Mouse (Mus musculus): ENCODE measurements at regions not wholly inside any gene's neighbourhood (a gene's known extent, or its start where the extent isn't known, plus 50 kb on each side); places are given as distances from the start of the nearest gene placed in this dataset.

GRCm38 (mm10) chr1:169338461-169338860 lies 192.8 kb downstream of the Nuf2 start:
- DNase-seq (ENCODE audit: low read depth, low spot score) = no peak

GRCm38 (mm10) chr1:169332165-169332564 lies 199.1 kb downstream of the Nuf2 start:
- no peak for DNase-seq (ENCODE audit: low read depth, low spot score)

GRCm38 (mm10) chr1:169313241-169313640 lies 218.0 kb downstream of the Nuf2 start:
- DNase-seq (ENCODE audit: low read depth, low spot score) = peak; percentile 4

DNA sequence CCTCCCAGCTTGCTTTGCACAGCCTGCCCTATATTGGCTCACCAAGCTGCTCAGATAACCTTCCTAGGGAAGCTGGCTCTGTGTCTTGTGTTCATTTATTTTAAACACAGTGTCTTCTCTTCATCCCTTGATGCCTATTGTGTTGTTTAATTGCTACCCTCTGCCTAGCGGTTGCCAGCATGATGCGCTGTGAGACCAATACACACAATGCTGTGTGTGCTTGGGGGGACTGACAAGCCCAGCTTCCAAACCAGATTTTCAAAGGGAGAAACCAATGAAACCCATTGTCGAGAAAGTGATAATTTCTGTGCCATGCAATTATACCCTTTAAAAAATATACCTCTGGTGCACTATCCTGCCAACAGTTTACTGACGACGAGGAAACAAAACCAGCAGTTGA lies 247.8 kb downstream of the Nuf2 start:
- DNase-seq (ENCODE audit: low read depth, low spot score) = no peak

- DNase-seq (ENCODE audit: low read depth, low spot score) = no peak
Observed at GRCm38 (mm10) chr1:169270750-169271149, 260.5 kb downstream of the Nuf2 start.

DNA sequence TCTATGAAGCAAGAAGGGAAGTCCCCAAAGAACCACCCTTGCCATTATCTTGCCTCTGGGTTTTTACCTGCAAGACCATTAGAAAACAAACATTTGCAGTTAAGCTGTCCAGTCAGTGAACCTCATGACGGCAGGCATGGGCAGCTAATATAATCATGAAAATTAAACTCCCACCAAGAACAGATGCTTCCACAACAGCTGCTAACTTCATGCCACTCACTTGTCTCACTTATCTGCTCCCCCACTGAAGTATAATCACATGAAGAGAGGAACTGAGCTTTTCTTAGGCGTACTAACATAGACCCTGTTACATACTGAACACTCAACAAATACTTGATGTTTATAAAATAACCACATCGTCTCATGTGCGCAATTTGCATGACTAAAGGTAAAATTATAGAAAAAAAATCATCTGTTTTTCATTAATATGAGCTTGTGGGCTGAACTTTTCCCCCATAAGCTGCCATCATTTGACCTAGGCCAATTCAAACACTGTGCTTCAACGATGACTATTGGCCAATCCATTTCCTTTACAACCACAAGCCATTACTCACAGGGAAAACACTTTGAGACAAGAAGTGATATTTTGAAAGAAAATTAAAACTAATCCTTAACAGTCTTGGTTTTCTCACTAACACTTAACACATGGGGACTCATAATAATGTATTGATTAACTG lies 267.1 kb downstream of the Nuf2 start:
- no peak for DNase-seq (ENCODE audit: low read depth, low spot score)

- no peak for DNase-seq (ENCODE audit: low read depth, low spot score)
Observed at GRCm38 (mm10) chr1:169254250-169254937, 276.9 kb downstream of the Nuf2 start.

- no peak for DNase-seq (ENCODE audit: low read depth, low spot score)
Observed at GRCm38 (mm10) chr1:169252189-169252588, 279.1 kb downstream of the Nuf2 start.

DNA sequence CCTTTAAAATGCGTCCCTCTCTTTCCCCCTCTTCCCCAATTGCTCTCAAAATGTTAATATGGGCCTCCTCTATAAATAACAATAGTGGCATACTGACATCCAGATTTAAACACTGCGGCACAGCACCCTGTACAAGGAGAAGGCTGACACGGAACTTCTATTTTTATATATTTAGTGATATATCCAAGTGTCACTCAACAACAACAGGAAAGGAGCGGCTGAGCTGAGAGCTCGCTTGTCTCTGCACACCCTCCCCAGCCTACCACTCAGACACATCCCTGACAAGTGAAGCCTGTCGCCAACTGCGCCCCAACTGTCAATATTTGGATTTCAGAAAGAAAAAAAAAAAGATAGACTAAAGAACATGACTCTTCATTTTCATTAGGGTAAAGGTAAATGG lies 282.2 kb downstream of the Nuf2 start:
- DNase-seq (ENCODE audit: low read depth, low spot score) = no peak

DNA sequence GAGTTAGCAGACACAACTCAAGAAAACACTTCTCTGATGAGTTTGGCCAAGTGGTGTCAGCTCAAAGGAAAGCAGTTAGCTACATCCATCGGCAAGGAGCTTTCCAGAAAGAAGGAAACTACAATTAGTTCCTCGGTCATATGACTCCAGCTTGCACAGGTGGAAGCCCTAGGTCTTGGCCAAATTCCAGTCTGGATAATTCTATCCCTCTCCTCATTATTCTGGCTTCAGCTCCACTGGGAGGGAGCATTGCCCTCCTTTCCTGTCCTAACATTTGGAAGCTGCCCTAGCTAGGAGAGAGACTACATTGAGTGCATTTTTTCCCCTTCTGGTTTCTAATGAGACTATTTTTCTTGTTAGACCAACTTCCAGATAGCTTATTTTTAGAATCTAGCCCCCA lies 290.9 kb downstream of the Nuf2 start:
- DNase-seq (ENCODE audit: low read depth, low spot score) = no peak

GRCm38 (mm10) chr1:169238671-169239090 lies 292.6 kb downstream of the Nuf2 start:
- DNase-seq (ENCODE audit: low read depth, low spot score) = no peak

DNA sequence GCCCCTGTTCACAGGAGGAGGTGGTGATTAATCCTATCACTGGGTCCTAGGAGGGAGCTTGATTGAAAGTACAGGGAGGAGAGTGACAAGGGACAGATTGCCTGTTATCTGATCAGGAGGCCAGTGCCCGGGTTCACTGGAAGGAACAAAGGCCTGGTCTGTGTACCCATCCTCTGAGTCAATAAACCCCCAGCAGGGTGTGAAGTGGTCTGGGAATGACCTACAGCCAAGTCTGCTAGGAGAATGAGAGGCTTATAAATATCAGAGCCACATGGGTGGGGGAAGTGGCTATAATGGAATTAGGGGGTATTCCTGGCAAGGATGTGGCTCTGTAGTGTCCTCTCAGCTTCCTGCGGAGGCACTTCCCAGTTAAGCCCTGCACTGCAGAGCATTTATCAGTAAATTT lies 296.0 kb downstream of the Nuf2 start:
- DNase-seq (ENCODE audit: low read depth, low spot score) = no peak

DNA sequence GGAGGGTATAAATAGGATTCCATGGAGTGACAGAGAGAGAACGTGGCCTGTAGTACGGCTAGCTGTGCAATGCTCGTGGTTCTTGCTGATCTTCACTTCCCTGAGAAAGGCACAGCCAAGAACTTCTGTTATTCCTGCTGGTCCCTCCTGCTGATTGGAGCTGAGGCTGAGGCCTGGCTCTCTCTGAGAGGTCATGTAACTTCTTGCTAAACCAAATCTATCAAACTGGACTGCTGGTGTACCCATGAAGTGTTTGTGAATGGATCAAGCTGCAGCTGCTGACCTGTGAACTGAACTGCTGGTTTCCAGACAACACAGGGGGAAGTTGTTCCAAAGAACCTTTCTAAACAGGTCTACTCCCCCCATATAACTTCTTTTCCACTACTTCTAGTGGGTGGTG lies 297.9 kb downstream of the Nuf2 start:
- DNase-seq (ENCODE audit: low read depth, low spot score) = no peak

DNA sequence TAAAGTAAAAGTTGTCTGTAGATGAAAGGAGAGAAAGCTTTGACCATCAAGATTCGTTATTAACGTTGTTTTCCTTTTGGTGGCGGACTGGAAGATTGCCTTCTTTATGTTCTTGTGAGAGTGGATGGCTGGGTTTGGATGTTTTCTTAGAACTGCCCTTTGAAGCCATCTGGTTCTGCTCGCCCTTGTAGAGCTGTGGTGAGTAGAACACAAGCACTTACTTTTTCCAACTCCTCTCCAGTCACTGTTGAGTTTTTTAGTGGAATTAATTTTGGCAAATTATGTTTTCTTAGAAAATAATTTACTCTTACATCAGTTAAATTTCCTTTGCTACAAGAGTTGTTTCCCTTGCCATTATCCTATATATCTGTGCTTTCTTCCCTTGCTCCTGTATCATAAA lies 301.2 kb downstream of the Nuf2 start:
- DNase-seq (ENCODE audit: low read depth, low spot score) = no peak

DNA sequence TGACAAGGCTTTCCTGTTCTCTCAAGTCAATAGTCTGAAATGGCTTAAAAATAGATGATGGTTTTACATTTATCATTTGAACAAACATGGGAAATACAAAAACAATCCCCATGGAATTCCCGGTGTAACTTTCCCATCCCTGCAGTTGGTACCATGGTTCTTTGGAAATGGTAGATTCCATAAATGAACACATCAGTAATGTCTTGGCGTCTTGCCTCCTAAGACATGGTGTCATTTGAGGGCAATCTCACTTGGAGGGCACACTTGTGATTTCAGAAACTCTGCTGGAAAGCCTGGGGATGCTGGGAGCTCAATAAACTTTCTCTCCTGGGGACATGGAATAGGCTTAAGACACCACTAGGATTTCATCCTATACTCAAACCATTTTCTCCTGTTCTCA lies 306.8 kb downstream of the Nuf2 start:
- DNase-seq (ENCODE audit: low read depth, low spot score) = no peak

- DNase-seq (ENCODE audit: low read depth, low spot score) = peak; percentile 37
Observed at GRCm38 (mm10) chr1:169187658-169188057, 343.6 kb downstream of the Nuf2 start.

- DNase-seq (ENCODE audit: low read depth, low spot score) = no peak
Observed at GRCm38 (mm10) chr1:169170405-169170804, 360.9 kb downstream of the Nuf2 start.

- no peak for DNase-seq (ENCODE audit: low read depth, low spot score)
Observed at GRCm38 (mm10) chr1:169168033-169168432, 363.2 kb downstream of the Nuf2 start.

- no peak for DNase-seq (ENCODE audit: low read depth, low spot score)
Observed at GRCm38 (mm10) chr1:169166041-169166850, 365.0 kb downstream of the Nuf2 start.

DNA sequence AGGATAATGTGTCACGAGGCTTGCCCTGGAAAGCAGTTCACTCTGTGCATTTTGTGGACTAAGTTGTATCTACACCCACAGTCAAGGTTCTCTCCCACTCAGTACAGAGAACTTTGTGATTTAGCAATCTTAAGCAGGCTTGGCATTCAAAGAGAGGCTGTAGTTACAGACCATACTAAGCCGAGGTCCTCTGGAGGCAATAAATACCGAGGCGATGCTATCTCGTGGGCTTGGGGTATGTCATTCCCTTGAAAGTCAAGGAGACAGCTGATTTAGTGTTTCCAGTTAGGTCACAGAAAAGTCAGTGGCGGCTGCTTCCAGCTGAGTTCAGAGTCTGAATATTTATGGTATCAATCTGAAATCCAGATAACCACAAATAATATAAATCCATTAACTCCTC lies 370.4 kb downstream of the Nuf2 start:
- no peak for DNase-seq (ENCODE audit: low read depth, low spot score)

- no peak for DNase-seq (ENCODE audit: low read depth, low spot score)
Observed at GRCm38 (mm10) chr1:169160220-169160619, 371.0 kb downstream of the Nuf2 start.

DNA sequence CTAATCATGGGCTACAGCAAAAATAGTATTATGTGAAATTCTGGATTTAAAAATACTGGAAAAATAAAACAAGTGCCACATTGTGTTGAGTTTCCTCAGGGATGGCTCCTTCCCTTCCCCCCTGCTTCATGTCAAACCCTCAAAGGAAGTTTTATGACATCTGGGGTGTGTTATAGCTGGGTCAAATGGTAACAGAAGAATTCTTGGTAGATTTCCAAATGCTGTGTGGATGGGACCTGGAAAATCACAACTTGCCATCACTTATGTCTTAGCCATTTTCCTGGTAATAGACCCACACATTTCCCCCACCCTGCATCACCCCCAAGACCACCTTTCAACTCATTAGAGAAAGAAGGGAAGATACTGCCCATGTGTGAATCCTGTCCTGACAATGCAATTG lies 371.5 kb downstream of the Nuf2 start:
- DNase-seq (ENCODE audit: low read depth, low spot score) = no peak

DNA sequence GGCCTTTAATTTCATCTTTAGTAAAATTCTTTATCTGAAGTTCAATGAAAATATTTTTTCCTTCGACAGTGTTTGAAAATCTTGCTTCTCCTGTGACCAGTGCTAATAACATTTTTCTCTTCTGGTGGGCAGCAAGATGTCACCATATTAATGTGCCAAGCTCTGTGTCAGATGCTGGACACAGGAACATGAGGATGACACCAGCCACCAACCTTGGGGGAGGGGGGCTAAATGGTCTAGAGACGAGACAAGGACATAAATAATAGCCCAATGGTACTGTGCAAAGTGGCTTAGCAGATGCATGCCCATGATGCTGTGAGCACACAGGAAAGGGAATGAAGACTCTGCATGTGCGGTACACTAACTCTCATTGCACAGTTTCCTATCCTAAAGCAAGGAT lies 373.8 kb downstream of the Nuf2 start:
- DNase-seq (ENCODE audit: low read depth, low spot score) = no peak
